Mouse (Mus musculus) liver, postnatal 0 days (tissue): ENCODE measurements around the gene Nucks1.

ENCODE experiments used
- CTCF ChIP-seq: sonication (generic); IDR thresholded peaks from 2 replicates; pipeline ENCODE4 v1.5.1; 2016; ENCODE audit warnings: antibody characterized with exemption, low read depth
- EP300 ChIP-seq: IDR thresholded peaks from 2 replicates; pipeline ENCODE4 v1.6.1; 2016; ENCODE audit warnings: antibody characterized with exemption, low read depth, mild to moderate bottlenecking

- TF ChIP-seq EP300 (no peak), CTCF (no peak)
These were observed 30.4 kb downstream of the Nucks1 start for GRCm38 (mm10) chr1:131940711-131941244.
